Mouse (Mus musculus): ENCODE data around the gene A030005L19Rik. TPM values are rescaled to one million over a fixed set of nuclear protein-coding genes. Genes with fewer than 3 reads are reported as not detected.

A030005L19Rik gene
- polyA plus RNA-seq, 1 experiment from 2014 or later = not detected

DNA sequence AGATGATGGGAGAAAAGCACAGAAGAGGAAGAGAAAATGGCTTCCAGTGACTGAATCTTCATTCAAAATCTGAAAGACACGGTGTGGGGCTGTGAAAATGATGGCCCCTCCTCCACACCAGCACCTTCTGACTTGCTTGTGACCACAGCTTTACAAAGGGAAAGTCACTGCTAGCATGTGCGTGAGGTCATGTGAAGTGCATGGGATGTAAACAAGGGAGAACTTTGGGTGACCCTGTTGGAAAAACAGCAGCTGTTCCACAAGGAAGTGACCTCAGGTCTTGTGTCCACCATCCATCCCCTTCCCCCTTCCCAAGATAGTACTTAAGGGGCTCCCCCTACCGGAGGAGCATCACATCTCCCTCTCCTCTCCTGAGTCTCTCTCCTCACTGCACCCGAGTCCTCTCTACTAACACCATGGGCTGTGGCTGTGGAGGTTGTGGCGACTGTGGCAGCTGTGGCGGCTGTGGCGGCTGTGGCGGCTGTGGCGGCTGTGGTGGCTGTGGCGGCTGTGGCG is 46.8 kb downstream of the A030005L19Rik start, which contains the start of gene Gm47955:
Gene Gm47955, plus strand, starts transcription at position 417 of the 516 bp plus-strand sequence.
- H3K9ac ChIP-seq (ENCODE audit: low read length) = no peak within 1 kb of the TSS
- no peaks in the 10 kb centered on the region for H3K36me3 ChIP-seq (ENCODE audit: control insufficient read depth, insufficient read depth, low read length)
- no peak for DNase-seq (ENCODE audit: low spot score)
- ATAC-seq (replicated peaks; ENCODE audit: low FRiP score) = no peak
- H3K4me1 ChIP-seq (replicated peaks; ENCODE audit: control insufficient read depth, insufficient read depth, low read length) = no peaks in the 10 kb centered on the region
- H3K27me3 ChIP-seq (ENCODE audit: control insufficient read depth, insufficient read depth, low read length) = no peaks in the 10 kb centered on the region
- H3K4me2 ChIP-seq (ENCODE audit: low read depth, low read length, severe bottlenecking) = no peak within 1 kb of the TSS
- no peak within 1 kb of the TSS for H3K4me3 ChIP-seq (ENCODE audit: low read depth, low read length)
- no peak within 1 kb of the TSS for H3K27ac ChIP-seq (ENCODE audit: low read depth, low read length)
- 94% methylated on average over 11 of the region's 11 CpGs for WGBS
- H3K9me3 ChIP-seq (ENCODE audit: control insufficient read depth, low read length) = no peaks in the 10 kb centered on the region

Other genes with a start within 250 kb of the A030005L19Rik start
- 268 and 290 TPM in 2 replicates for gene Mff, start 188.4 kb upstream of the A030005L19Rik start, polyA plus RNA-seq (2014; fragmentation: Nextera tagmentation; extraction: Ambion mirVana)
- 0.23 TPM in 1 of 2 replicates, not detected in the other for gene Tm4sf20, start 144.9 kb upstream of the A030005L19Rik start, polyA plus RNA-seq (2014; fragmentation: Nextera tagmentation; extraction: Ambion mirVana)
- not detected in 2 replicates for gene Gm47791, start 142.1 kb upstream of the A030005L19Rik start, polyA plus RNA-seq (2014; fragmentation: Nextera tagmentation; extraction: Ambion mirVana)
- 47.3 and 49.5 TPM in 2 replicates for gene Agfg1, start 73.8 kb upstream of the A030005L19Rik start, polyA plus RNA-seq (2014; fragmentation: Nextera tagmentation; extraction: Ambion mirVana)
- not detected in 2 replicates for gene A030014E15Rik, start 11.6 kb downstream of the A030005L19Rik start, polyA plus RNA-seq (2014; fragmentation: Nextera tagmentation; extraction: Ambion mirVana)
- not detected in 2 replicates for gene Gm6217, start 18.1 kb downstream of the A030005L19Rik start, polyA plus RNA-seq (2014; fragmentation: Nextera tagmentation; extraction: Ambion mirVana)
- gene A030003K21Rik, start 30.1 kb downstream of the A030005L19Rik start, polyA plus RNA-seq (2014; fragmentation: Nextera tagmentation; extraction: Ambion mirVana) = not detected in 2 replicates
- not detected in 2 replicates for gene Gm7544, start 42.7 kb downstream of the A030005L19Rik start, polyA plus RNA-seq (2014; fragmentation: Nextera tagmentation; extraction: Ambion mirVana)
- not detected in 2 replicates for gene Gm47955, start 47.0 kb downstream of the A030005L19Rik start, polyA plus RNA-seq (2014; fragmentation: Nextera tagmentation; extraction: Ambion mirVana)
- gene Gm47959, start 87.2 kb downstream of the A030005L19Rik start, polyA plus RNA-seq (2014; fragmentation: Nextera tagmentation; extraction: Ambion mirVana) = not detected in 2 replicates
- gene Slc19a3, start 125.1 kb downstream of the A030005L19Rik start, polyA plus RNA-seq (2014; fragmentation: Nextera tagmentation; extraction: Ambion mirVana) = 0.40 and 0.48 TPM in 2 replicates
- gene Krtap28-10, start 129.2 kb downstream of the A030005L19Rik start, polyA plus RNA-seq (2014; fragmentation: Nextera tagmentation; extraction: Ambion mirVana) = not detected in 2 replicates
- not detected in 2 replicates for gene Gm47969, start 131.6 kb downstream of the A030005L19Rik start, polyA plus RNA-seq (2014; fragmentation: Nextera tagmentation; extraction: Ambion mirVana)
- gene A030005K14Rik, start 146.1 kb downstream of the A030005L19Rik start, polyA plus RNA-seq (2014; fragmentation: Nextera tagmentation; extraction: Ambion mirVana) = not detected in 2 replicates
- not detected in 2 replicates for gene Krtap28-13, start 147.6 kb downstream of the A030005L19Rik start, polyA plus RNA-seq (2014; fragmentation: Nextera tagmentation; extraction: Ambion mirVana)
- not detected in 2 replicates for gene Ccl20, start 203.4 kb downstream of the A030005L19Rik start, polyA plus RNA-seq (2014; fragmentation: Nextera tagmentation; extraction: Ambion mirVana)
- 0.21 and 0.59 TPM in 2 replicates for gene Daw1, start 246.4 kb downstream of the A030005L19Rik start, polyA plus RNA-seq (2014; fragmentation: Nextera tagmentation; extraction: Ambion mirVana)